Mouse (Mus musculus): ENCODE results near the gene Gpd1l.
A peak's percentile ranks its signal among the peaks of the same experiment; 100 is the strongest.
"Not testable (repeated sequence)": the region's sequence is repeated elsewhere in the genome, so short reads cannot be mapped to it uniquely, and the experiment has no call there.

Gpd1l gene

GRCm38 (mm10) chr9:114933723-114934171 is at the start of gene Gpd1l:
TSS of gene Gpd1l (minus strand) at chr9:114933987.
- peak; percentile 89 for DNase-seq (ENCODE audit: low read depth, low spot score)

DNA sequence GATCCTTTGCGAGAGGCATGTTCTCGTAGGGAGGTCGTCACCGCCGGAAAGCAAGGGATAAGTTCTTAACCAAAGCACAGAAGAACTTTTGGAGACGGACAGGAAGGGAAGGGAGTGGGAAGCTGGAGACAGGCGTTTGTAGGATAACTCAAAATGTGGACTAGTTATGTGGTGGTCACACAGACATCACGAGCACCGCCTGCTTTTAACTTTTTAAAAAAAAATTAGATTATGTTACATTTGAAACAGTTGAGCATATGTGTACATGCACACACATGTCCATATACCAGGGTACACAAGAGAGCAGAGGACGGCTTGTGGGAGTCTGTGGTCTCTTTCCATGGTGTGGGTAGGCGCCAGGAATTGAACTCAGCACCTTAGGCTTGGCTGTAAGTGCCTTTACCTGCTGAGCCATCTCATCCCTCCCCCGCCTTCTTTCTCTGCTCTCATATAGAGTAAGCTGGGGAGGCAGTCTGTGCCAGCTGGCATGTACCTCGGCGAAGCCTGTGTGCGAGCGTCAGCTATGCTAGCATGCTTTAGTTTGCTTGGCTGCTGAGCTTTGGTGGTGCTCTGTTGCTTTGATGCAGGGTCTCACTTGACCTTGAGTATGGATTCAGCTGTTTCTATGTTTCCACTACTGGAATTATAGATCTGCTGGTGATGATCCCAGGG is 49.0 kb upstream of the Gpd1l start, which contains the start of gene Rps27rt:
TSS of gene Rps27rt (minus strand) at position 51 of the 672 bp plus-strand sequence.
- DNase-seq (ENCODE audit: low read depth, low spot score): no peak

- DNase-seq (ENCODE audit: low read depth, low spot score): no peak
Measured at GRCm38 (mm10) chr9:114979969-114980368, 46.2 kb upstream of the Gpd1l start.

GRCm38 (mm10) chr9:114978281-114979111 is 44.7 kb upstream of the Gpd1l start, which contains the start of gene Osbpl10:
TSS of gene Osbpl10 (plus strand) at chr9:114978569.
- DNase-seq (ENCODE audit: low read depth, low spot score): no peak

DNA sequence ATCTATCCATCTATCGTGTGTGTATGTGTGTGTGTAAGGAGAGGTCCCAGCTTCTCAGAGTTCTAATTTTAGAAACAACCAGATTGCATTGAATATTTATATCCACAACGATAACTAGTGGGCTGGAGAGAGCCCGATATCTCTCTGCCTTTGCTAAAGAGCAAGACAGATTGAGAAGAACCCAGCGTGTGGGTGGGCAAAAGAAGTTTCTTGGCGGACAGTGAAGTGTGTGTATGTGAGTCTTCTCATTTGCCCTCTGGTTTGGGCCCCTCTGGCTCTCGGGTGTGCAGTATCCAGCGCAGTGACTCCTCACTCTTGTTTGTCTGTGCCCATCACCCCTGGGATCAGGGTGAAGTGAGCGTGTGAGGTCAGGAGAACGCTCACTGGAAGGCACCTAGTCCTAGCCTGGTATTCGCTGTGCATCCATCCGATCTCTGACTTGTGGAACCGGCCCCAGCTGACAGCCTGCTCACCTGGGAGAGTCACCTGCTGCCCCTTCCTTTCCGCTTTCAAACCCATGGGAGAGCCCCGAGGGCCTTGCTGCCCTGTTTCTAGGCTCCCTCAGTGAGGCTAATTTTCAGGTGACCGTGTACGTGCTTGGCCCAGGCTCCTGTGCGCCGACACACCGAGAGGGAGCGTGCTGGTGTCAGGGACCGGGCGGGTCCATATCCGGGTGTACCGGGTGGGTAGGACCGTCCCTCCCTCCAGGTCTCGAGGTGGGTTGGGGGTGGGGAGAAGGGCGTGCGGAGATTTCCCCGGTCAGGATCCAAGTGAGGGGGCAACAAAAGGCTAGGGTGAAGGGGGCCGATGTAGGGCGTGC is 43.9 kb upstream of the Gpd1l start:
- no peak for DNase-seq (ENCODE audit: low read depth, low spot score)

DNA sequence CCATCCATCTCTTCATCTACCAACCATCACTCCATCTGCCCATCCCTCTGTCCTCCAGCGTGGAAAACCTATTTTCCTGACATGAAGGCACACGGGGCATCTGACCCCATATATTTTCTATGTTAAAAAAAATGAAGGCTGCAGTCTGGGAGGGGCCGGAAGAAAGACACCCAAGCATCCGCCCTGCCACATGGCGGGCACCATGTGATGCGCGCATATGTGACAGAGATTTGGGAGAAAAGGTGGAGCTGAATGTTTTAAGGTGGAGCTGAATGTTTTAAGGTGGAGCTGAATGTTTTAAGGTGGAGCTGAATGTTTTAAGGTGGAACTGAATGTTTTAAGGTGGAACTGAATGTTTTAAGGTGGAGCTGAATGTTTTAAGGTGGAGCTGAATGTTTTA is 32.5 kb upstream of the Gpd1l start:
- DNase-seq (ENCODE audit: low read depth, low spot score): not testable (repeated sequence)

- no peak for DNase-seq (ENCODE audit: low read depth, low spot score)
Measured at GRCm38 (mm10) chr9:114964093-114964492, 30.3 kb upstream of the Gpd1l start.

DNA sequence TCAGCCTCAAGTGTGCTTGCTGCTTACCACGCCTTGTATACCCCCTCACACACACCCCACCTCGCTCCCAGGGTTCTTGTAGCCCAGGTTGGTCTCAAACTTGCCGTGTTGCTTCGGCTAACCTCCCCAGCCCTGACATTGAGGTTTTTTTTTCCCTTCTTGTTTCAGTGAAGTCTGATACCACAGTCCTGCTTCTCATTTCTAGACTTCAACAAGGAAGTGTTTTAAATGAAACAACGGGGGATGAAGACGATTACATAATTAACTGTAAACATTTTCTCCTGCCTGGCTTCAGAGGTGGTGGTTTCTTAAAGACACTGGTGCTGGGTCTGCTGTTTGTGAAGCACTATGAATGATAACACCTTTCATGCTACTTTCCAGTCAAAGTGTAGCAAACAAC is 27.1 kb upstream of the Gpd1l start:
- no peak for DNase-seq (ENCODE audit: low read depth, low spot score)

DNA sequence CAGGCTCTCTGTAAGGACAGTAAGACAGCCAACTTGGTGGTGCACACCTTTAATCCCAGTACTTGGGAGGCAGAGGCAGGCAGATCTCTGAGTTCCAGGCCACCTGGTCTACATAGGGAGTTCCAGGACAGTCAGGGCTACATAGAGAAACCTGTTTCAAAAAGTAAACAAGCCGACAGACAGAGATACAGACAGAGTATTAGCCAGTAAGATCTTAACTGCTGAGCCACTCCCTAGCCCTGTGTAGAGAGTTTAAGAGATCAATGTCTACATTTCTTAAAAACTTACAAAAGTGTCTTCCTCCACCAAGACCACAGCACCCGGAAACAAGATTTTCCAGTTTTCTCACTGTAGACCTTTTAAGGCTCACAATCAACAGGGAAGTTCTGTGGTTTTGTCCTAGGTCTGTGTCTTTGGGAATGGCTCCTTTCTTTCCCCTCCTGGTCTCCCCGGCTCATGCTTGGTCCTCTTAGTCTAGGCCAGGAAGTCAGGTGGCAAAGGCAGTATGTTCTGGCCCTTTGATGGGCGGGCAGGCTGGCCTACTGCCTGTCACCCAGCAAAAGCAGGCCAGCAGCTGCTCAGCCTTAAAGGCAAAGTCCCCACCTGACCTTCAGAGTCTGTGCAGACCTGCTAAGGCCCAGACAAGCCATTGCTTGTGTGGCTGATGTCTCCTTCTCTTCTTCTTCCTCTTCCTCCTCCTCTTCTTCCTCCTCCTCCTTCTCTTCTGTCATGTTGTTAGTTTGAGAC is 26.4 kb upstream of the Gpd1l start:
- no peak for DNase-seq (ENCODE audit: low read depth, low spot score)

DNA sequence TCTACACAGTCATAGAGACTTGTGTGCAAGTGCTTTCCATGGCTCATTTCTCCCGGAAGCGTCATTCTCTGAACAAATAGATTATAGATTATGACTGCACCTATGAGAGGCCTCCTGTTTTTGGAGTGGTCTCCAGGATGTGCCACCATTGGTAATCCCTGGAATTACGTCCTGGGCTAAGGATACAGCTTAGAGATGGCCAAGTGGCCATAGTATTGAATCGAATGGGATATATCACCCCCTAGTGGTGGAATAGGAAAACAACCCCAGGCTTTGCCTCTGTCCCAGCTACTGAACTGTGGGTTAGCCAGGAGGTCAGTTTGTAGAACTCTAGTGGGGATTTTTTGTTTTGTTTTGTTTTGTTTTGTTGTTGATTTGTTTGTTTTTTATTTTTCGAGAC is 23.2 kb upstream of the Gpd1l start:
- DNase-seq (ENCODE audit: low read depth, low spot score): peak; percentile 32

GRCm38 (mm10) chr9:114955340-114955739 is 21.6 kb upstream of the Gpd1l start:
- DNase-seq (ENCODE audit: low read depth, low spot score): no peak

- peak; percentile 22 for DNase-seq (ENCODE audit: low read depth, low spot score)
Measured at GRCm38 (mm10) chr9:114952866-114953265, 19.1 kb upstream of the Gpd1l start.

GRCm38 (mm10) chr9:114948395-114948794 is 14.6 kb upstream of the Gpd1l start:
- no peak for DNase-seq (ENCODE audit: low read depth, low spot score)

DNA sequence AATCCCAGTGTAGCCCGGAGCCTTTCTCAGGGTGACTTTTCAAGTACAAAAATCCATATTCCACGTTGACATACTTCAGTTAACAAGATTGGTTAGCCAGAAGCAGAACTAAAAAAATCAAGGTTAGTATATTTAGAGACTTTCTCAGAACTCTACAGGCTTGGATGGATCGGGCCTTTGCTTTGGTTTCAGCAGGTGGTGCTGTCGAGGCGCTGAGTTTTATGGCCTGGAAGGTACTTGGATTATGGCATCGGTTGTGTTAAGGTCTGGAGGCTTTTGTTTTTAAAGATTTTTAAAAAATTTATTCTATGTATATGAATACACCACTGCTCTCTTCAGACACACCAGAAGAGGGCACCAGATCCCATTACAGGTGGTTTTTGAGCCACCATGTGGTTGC is 11.8 kb upstream of the Gpd1l start:
- DNase-seq (ENCODE audit: low read depth, low spot score): no peak

GRCm38 (mm10) chr9:114944642-114945041 is 10.9 kb upstream of the Gpd1l start:
- DNase-seq (ENCODE audit: low read depth, low spot score): no peak

DNA sequence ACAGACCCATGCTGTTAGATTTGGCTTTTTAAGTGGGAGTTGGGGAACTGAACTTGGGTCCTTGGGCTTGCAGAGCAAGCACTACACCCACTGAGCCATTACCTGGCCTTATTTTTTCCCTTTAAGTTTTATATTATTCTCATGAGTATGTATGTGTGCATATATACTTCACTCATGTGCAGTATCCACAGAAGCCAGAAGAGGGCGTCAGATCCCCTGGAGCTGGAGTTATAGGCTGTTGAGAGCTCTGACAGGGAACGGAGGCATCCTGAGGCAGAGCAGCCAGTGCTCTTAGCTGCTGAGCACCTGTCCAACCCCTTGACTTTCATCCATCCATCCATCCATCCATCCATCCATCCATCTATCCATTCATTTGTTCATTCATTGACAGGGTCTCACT is 2.9 kb upstream of the Gpd1l start:
- DNase-seq (ENCODE audit: low read depth, low spot score): no peak

GRCm38 (mm10) chr9:114935321-114935720 is 1.5 kb upstream of the Gpd1l start:
- no peak for DNase-seq (ENCODE audit: low read depth, low spot score)

DNA sequence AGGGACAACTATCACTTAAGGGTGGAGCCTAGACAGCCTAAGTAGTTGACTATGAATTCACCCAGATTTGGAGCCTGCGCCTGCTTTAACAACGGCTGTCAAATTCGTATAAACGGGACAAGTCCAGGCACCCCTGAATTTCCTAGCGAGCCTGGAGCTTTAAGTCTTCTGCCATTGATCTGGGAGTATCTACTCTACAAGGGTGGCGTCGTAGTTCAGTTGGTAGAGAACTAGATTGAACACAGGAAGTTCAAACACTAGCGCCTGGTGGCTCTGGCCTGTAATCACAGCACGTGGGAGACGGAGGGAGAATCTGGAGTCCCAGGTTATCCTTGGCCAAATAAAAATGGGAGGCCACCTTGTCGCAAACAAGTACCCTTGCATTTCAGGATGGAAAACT is 444 bp upstream of the Gpd1l start:
- no peak for DNase-seq (ENCODE audit: low read depth, low spot score)

DNA sequence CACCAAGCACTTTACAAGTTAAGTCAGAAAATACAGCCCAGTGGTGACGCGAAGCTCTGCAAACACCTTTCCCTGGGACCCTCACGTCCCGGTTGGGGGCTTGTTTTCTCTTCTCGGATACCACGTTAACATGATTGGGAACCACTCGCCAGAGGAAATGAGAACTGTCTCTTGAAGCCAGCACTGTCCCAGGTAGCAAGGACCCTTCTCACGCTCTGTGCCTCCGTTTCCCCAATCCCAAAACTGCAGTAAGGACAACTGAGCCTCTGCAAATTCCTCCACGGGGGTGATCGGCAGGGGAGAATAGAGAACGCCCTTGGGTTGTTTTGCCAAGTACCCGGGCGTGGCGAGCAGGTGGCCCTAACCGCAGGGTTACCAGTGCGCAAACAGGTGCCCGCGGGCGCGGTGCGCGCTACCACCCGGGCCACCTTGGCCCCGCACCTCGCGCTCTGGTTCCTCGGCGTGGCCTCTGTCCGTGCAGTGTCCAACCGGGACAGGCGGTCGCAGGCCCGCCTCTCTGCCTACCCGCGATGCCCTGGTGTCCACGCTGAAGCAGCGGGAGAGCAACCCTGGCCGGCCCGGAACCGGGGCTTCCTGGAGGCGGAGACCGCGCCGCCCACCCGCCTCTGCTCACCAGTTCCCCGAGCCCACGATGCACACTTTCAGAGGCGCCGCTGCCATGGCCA is 607 bp downstream of the Gpd1l start:
- no peak for DNase-seq (ENCODE audit: low read depth, low spot score)

DNA sequence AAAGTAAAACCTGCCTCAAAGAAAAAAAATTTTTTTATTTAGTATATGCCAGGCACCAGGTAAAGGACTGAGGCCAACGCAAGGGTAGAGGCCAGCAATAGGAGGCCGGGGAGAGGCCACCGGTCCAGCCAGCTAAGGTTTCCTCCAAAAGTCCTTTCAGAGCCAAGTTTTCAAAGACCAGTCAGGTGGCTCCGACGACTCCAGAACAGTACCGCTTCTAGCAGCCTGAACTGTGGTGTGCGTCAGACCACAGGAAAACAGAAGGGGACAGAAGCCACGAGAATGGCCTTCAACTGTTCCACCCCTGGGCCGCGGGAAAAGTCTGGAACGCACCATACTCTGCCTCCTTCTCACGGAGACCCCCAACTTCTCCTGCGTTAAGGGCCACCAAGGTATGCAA is 1.2 kb downstream of the Gpd1l start:
- no peak for DNase-seq (ENCODE audit: low read depth, low spot score)
